Mouse (Mus musculus): ENCODE measurements around the gene 4930415O20Rik. TPM values are rescaled to one million over a fixed set of nuclear protein-coding genes. Genes with fewer than 3 reads are reported as not detected.

Gene 4930415O20Rik
- polyA plus RNA-seq, 1 experiment from 2014 or later: not detected

DNA sequence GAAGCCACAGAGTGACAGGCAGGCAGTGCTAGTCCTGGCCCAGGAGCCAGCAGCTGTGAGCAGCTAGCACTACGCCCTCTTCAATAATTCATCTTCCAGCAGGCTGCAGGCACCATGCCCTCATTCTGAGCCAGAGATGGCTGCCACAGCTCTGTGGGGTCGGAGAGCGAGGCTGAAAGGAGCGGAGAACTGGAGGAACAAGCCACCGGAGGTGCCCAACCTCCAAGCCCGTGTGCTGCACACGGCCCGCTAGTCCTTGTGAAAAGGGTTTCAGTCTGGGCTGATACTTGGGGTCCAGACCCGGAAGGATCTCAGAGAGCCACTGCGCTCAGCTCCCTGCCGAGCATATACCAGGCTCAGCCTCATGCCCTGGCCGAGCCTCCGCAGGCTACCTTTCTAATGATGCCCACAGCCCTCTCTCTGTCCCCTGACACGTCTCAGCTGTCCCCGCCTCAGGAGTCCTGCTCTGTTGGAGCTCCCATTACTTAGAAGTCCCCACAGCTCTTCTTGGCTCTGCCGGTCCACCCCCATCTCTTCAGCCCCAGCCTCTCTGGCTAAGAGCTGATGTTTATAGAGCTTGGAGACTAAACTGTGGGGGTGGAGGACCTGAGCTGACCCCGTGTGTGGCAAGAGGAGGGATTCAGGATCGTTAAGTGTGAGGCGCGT lies 57.9 kb downstream of the 4930415O20Rik start:
- WGBS: 8% methylated on average over 20 of the region's 20 CpGs
- Histone ChIP-seq H3K27ac (ENCODE audit: low read length) (peak overlapping the region; percentile 58), H3K27me3 (ENCODE audit: control insufficient read depth, insufficient read depth, low read depth, low read length) (no peaks in the 10 kb centered on the region), H3K4me2 (ENCODE audit: low read length) (peak overlapping the region; percentile 40), H3K36me3 (ENCODE audit: control insufficient read depth, insufficient read depth, low read length) (no peaks in the 10 kb centered on the region), H3K9ac (ENCODE audit: low read depth, low read length) (peak overlapping the region; percentile 61), H3K9me3 (replicated peaks; ENCODE audit: control insufficient read depth, low read length, poor library complexity, severe bottlenecking) (no peaks in the 10 kb centered on the region; the same call in 1 of the 2 replicates), H3K4me3 (ENCODE audit: low read depth, low read length) (peak overlapping the region; percentile 0; the same call in 1 of the 2 replicates), H3K4me1 (ENCODE audit: control insufficient read depth, insufficient read depth, low read length) (peaks cover 25% of the 10 kb centered on the region)
- ATAC-seq: no peak; the same call in 1 of the 2 replicates

DNA sequence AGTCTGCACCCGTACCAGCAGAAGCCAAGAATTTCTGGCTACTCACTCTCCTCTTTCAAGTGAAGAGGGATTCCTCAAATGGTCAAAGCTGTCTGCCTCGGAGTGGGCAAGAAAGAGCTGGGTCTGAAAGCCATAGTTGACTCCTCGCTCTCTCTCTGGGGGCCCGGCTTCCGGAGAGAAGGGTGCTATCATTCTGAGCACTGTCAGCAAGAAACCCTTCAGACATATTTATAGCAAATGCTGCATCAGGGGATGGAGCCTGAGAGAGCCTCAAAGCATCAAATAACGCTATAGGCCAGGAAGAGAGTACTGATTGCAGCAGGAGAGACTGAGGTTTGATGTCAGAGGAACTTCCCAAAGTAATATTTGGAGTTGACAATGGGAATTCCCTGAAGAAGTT lies 58.7 kb downstream of the 4930415O20Rik start:
- Histone ChIP-seq H3K27me3 (ENCODE audit: control insufficient read depth, insufficient read depth, low read depth, low read length) (no peaks in the 10 kb centered on the region), H3K4me3 (ENCODE audit: low read depth, low read length) (no peak overlapping the region), H3K4me1 (ENCODE audit: control insufficient read depth, insufficient read depth, low read length) (peaks cover 25% of the 10 kb centered on the region), H3K9ac (ENCODE audit: low read depth, low read length) (no peak overlapping the region), H3K9me3 (replicated peaks; ENCODE audit: control insufficient read depth, low read length, poor library complexity, severe bottlenecking) (no peaks in the 10 kb centered on the region), H3K4me2 (ENCODE audit: low read length) (no peak overlapping the region), H3K27ac (ENCODE audit: low read length) (no peak overlapping the region), H3K36me3 (ENCODE audit: control insufficient read depth, insufficient read depth, low read length) (no peaks in the 10 kb centered on the region)
- no peak for ATAC-seq
- WGBS: 60% methylated on average over 6 of the region's 6 CpGs

DNA sequence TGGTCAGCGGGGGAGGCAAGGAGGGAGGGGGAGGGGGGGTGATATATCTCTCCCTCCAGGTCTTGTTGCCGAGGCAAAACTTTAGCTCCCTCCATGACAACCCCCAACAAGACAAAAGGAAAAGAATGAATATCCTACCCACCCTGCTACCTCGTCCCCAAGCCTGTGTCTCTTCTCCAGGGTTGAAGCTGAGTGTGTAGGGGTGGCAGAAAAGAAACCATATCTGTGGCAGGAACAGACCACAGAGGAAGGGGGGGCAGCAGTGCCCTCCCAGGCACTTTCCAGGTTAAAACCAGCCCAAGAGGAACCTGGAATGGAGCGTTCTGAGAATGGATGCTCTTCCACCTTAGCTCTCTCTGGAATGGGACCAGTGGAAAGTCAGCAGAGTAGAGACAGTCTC lies 59.7 kb downstream of the 4930415O20Rik start, which contains the start of gene Cacnb3:
Cacnb3 (plus strand) TSS at position 301 of the 400 bp plus-strand sequence.
- peak within 1 kb of the TSS; percentile 84 for H3K4me3 ChIP-seq (ENCODE audit: low read depth, low read length)
- peak within 1 kb of the TSS; percentile 69 for H3K4me2 ChIP-seq (ENCODE audit: low read length)
- ATAC-seq: no peak
- H3K27ac ChIP-seq (ENCODE audit: low read length): peak within 1 kb of the TSS; percentile 98
- H3K9me3 ChIP-seq (replicated peaks; ENCODE audit: control insufficient read depth, low read length, poor library complexity, severe bottlenecking): no peaks in the 10 kb centered on the region
- WGBS: 38% methylated on average over 4 of the region's 4 CpGs
- H3K4me1 ChIP-seq (ENCODE audit: control insufficient read depth, insufficient read depth, low read length): peaks cover 25% of the 10 kb centered on the region
- H3K9ac ChIP-seq (ENCODE audit: low read depth, low read length): peak within 1 kb of the TSS; percentile 96
- H3K27me3 ChIP-seq (ENCODE audit: control insufficient read depth, insufficient read depth, low read depth, low read length): no peaks in the 10 kb centered on the region
- H3K36me3 ChIP-seq (ENCODE audit: control insufficient read depth, insufficient read depth, low read length): no peaks in the 10 kb centered on the region

DNA sequence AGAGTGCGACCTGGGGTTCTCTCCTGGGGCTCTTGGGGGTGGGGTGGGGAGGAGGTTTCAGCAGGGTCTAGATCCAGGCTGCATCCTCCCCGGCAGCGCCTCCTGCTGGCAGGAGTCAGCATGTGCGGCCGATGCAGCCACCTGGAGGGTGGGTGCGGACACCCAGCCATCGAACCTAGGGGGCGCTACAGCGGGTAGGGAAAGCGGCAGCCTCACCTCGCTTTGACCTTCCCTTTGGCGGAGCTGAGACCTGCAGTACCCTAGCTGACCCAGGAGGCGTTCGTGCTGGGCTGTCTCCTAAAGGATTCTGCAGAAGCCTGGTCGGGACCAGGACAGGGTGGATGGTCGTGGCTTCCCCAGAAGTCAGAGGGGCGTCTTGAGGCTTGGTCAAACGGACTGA lies 60.7 kb downstream of the 4930415O20Rik start:
- under 1% methylated on average over 18 of the region's 18 CpGs for WGBS
- Histone ChIP-seq H3K4me1 (ENCODE audit: control insufficient read depth, insufficient read depth, low read length) (peaks cover 33% of the 10 kb centered on the region), H3K27ac (ENCODE audit: low read length) (peak overlapping the region; percentile 98), H3K27me3 (ENCODE audit: control insufficient read depth, insufficient read depth, low read depth, low read length) (no peaks in the 10 kb centered on the region), H3K9me3 (replicated peaks; ENCODE audit: control insufficient read depth, low read length, poor library complexity, severe bottlenecking) (no peaks in the 10 kb centered on the region), H3K36me3 (ENCODE audit: control insufficient read depth, insufficient read depth, low read length) (no peaks in the 10 kb centered on the region), H3K4me2 (ENCODE audit: low read length) (peak overlapping the region; percentile 69), H3K4me3 (ENCODE audit: low read depth, low read length) (peak overlapping the region; percentile 84), H3K9ac (ENCODE audit: low read depth, low read length) (peak overlapping the region; percentile 96)
- ATAC-seq: 0 out of 2 replicates have a peak, but pooled peaks have one; percentile 11

DNA sequence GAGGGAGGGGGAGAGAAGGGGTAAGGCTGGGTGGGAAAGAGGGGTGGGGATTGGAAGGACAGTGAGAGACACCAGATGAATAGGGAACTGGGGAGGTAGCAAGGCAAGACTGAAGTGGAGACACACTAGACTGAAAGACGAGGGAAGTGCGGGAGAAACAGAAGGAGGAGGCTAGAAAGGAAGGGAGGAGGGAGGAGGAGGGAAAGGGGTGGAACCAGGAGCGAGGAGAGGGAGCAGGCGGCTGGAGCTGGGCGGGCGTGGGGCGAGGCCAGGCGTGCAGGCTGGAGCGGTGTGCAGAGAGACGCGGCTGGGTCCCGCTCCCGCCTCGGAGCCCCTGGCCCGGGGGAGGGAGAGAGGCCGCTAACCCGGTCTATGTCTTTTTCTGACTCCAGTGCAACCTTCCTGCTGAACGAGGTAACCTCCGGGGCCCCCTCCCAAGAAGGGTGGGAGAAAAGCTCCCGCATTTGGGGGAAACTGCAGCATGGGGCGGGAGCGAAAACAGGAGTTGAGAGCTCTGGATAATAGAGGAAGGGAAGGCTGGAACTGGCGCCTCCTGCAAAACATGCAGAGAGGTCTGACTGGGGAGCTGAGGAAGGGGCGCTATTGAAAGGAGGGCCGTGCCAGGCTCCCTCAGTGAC lies 61.4 kb downstream of the 4930415O20Rik start:
- peak; percentile 69 for ATAC-seq
- Histone ChIP-seq H3K27ac (ENCODE audit: low read length) (peak overlapping the region; percentile 98), H3K27me3 (ENCODE audit: control insufficient read depth, insufficient read depth, low read depth, low read length) (no peaks in the 10 kb centered on the region), H3K4me3 (ENCODE audit: low read depth, low read length) (peak overlapping the region; percentile 84), H3K9me3 (replicated peaks; ENCODE audit: control insufficient read depth, low read length, poor library complexity, severe bottlenecking) (no peaks in the 10 kb centered on the region), H3K4me2 (ENCODE audit: low read length) (peak overlapping the region; percentile 69), H3K9ac (ENCODE audit: low read depth, low read length) (peak overlapping the region; percentile 96), H3K4me1 (ENCODE audit: control insufficient read depth, insufficient read depth, low read length) (peaks cover 41% of the 10 kb centered on the region), H3K36me3 (ENCODE audit: control insufficient read depth, insufficient read depth, low read length) (no peaks in the 10 kb centered on the region)
- under 1% methylated on average over 23 of the region's 25 CpGs for WGBS

DNA sequence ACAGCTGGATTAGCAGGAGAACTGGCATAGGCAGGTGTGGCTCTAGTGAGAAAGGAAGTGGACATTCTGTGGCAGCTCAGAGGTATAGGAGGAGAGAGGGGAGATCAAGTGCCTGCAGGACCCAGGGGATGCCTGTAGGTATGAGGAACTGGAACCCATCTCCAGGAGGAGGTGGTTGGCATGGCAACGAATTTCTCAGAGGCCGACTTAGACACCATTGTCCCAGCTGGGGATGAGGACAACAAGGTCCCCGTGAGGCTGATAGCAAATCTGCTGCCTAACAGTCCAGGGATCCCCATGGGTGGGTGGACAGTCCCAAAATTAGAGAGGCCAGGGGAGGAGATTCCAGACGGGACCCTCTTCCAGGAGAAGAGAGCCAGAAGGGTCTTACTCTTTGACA lies 62.1 kb downstream of the 4930415O20Rik start:
- Histone ChIP-seq H3K27ac (ENCODE audit: low read length) (peak overlapping the region; percentile 98), H3K36me3 (ENCODE audit: control insufficient read depth, insufficient read depth, low read length) (no peaks in the 10 kb centered on the region), H3K4me2 (ENCODE audit: low read length) (peak overlapping the region; percentile 69), H3K4me3 (ENCODE audit: low read depth, low read length) (peak overlapping the region; percentile 84), H3K4me1 (ENCODE audit: control insufficient read depth, insufficient read depth, low read length) (peaks cover 48% of the 10 kb centered on the region), H3K27me3 (ENCODE audit: control insufficient read depth, insufficient read depth, low read depth, low read length) (no peaks in the 10 kb centered on the region), H3K9ac (ENCODE audit: low read depth, low read length) (peak overlapping the region; percentile 96), H3K9me3 (replicated peaks; ENCODE audit: control insufficient read depth, low read length, poor library complexity, severe bottlenecking) (no peaks in the 10 kb centered on the region)
- no peak for ATAC-seq
- 0% methylated on average over 4 of the region's 4 CpGs for WGBS

DNA sequence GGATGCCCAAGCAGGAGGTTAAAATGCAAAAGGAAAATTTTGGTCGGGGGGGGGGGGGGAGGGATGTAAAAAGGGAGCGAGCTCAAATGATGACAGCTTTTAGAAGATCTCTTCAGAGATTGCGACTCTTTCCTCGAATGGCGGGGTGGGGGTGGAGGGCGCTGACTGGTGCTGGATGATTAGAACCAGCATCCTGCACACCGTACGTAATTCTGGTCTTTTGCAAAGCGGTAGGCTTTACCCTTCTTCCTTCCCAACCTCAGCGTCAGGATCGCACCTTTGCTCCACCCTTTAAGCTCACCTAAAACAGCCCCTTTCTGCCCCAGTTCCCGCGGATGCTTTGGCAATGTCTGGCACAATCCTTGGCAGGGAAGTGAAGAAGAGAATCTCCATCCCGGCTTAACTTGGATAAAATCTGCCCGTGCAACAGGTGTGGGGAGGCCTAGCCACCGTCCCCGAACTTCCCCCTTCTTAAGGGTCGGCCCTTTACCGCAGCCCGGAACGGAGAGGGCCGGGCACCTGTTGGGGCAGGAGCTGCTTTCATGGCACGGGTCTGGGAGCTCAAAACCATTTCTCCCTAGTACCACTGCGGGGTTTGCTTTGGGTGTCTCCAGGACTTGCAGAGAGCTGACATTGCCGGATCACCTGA lies 63.1 kb downstream of the 4930415O20Rik start:
- ATAC-seq: peak; percentile 3
- no peaks in the 10 kb centered on the region for H3K27me3 ChIP-seq (ENCODE audit: control insufficient read depth, insufficient read depth, low read depth, low read length)

DNA sequence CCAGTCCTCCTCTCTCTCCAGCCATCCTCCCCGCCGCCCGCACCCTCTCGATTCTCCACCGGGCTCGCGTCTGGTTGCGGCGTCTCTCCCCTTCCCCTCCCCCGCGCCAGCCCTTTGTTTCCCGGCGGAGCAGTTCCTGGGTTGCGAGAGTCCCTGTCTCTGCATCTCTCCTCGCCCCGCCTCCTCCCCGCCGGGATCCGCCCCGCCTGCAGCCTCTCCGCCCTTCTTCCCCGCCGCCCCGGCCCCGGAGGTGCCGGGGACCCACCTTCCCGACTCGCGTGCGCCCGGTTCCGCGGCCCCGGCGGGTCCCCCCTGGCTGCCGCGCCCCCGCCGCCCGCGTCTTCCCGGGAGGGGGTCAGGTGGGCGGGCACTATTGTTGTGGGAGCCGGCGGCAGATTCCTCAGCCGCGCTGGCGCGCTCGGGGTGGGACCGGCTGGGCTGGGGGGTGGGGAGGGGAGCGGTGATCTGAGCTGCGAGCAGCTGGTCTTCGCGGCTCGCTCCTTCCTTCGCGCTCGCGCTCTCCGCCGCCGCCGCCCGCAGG lies 63.8 kb downstream of the 4930415O20Rik start:
- WGBS: under 1% methylated on average over 28 of the region's 65 CpGs
- ATAC-seq: peak; percentile 65
- H3K4me1 ChIP-seq (ENCODE audit: control insufficient read depth, insufficient read depth, low read length): peaks cover 36% of the 10 kb centered on the region

More for the DNA sequence above, 63.1 kb downstream of the 4930415O20Rik start:
- no peaks in the 10 kb centered on the region for H3K9me3 ChIP-seq (replicated peaks; ENCODE audit: control insufficient read depth, low read length, poor library complexity, severe bottlenecking)
- peak overlapping the region; percentile 98 for H3K27ac ChIP-seq (ENCODE audit: low read length)
- under 1% methylated on average over 25 of the region's 25 CpGs for WGBS
- peak overlapping the region; percentile 96 for H3K9ac ChIP-seq (ENCODE audit: low read depth, low read length)
- H3K4me3 ChIP-seq (ENCODE audit: low read depth, low read length): peak overlapping the region; percentile 84
- H3K4me1 ChIP-seq (ENCODE audit: control insufficient read depth, insufficient read depth, low read length): peaks cover 39% of the 10 kb centered on the region
- peak overlapping the region; percentile 69 for H3K4me2 ChIP-seq (ENCODE audit: low read length)
- H3K36me3 ChIP-seq (ENCODE audit: control insufficient read depth, insufficient read depth, low read length): no peaks in the 10 kb centered on the region

More for the DNA sequence above, 63.8 kb downstream of the 4930415O20Rik start:
- H3K36me3 ChIP-seq (ENCODE audit: control insufficient read depth, insufficient read depth, low read length): no peaks in the 10 kb centered on the region; the same call in 1 of the 2 replicates
- H3K9me3 ChIP-seq (replicated peaks; ENCODE audit: control insufficient read depth, low read length, poor library complexity, severe bottlenecking): no peaks in the 10 kb centered on the region
- H3K27me3 ChIP-seq (ENCODE audit: control insufficient read depth, insufficient read depth, low read depth, low read length): no peaks in the 10 kb centered on the region
- peak overlapping the region; percentile 98 for H3K27ac ChIP-seq (ENCODE audit: low read length)
- peak overlapping the region; percentile 96 for H3K9ac ChIP-seq (ENCODE audit: low read depth, low read length)
- peak overlapping the region; percentile 84 for H3K4me3 ChIP-seq (ENCODE audit: low read depth, low read length)
- peak overlapping the region; percentile 69 for H3K4me2 ChIP-seq (ENCODE audit: low read length)
